Mouse (Mus musculus) heart, postnatal 0 days (tissue): Measurements from ENCODE around the gene Ak3. TPM values are rescaled to one million over a fixed set of nuclear protein-coding genes. Genes with fewer than 3 reads are reported as not detected.

ENCODE experiments used
- ATAC-seq: fragments of 200-750 bp; cut with Nextera tagmentation; 2 replicates; pipeline ENCODE4 v1.8.0; 2017; ENCODE audit warnings: low read depth, moderate number of reproducible peaks, moderate library complexity; ENCODE audit not compliant: insufficient read depth
- DNase-seq: peaks from one replicate; pipeline ENCODE4 v3.0.0-alpha.2; 2016; ENCODE audit warnings: low spot score
- H3K27ac ChIP-seq: fragments of 300-500 bp; sonication (generic); 2 replicates; pipeline ENCODE4 v1.5.1; 2014; ENCODE audit warnings: low read depth, mild to moderate bottlenecking
- H3K27me3 ChIP-seq: fragments of 300-500 bp; sonication (generic); 2 replicates; pipeline ENCODE4 v1.6.1; 2014; ENCODE audit warnings: low read length, mixed read lengths; ENCODE audit not compliant: control insufficient read depth, insufficient read depth
- H3K36me3 ChIP-seq: fragments of 300-500 bp; sonication (generic); replicated peaks from 2 replicates; pipeline ENCODE4 v1.6.1; 2014; ENCODE audit warnings: low read length, mixed read lengths; ENCODE audit not compliant: control insufficient read depth, insufficient read depth
- H3K4me1 ChIP-seq: fragments of 300-500 bp; sonication (generic); 2 replicates; pipeline ENCODE4 v1.6.1; 2014; ENCODE audit warnings: antibody characterized with exemption; ENCODE audit not compliant: control insufficient read depth, insufficient read depth
- H3K4me2 ChIP-seq: fragments of 300-500 bp; sonication (generic); 2 replicates; pipeline ENCODE4 v1.6.1; 2014; ENCODE audit warnings: low read depth, mild to moderate bottlenecking, low read length, moderate library complexity
- H3K4me3 ChIP-seq: fragments of 300-500 bp; sonication (generic); 2 replicates; pipeline ENCODE4 v1.5.1; 2014; ENCODE audit warnings: low read depth, low read length
- H3K9ac ChIP-seq: fragments of 300-500 bp; sonication (generic); replicated peaks from 2 replicates; pipeline ENCODE4 v1.6.1; 2014; ENCODE audit warnings: low read depth, low read length, mixed read lengths
- H3K9me3 ChIP-seq: fragments of 300-500 bp; sonication (generic); replicated peaks from 2 replicates; pipeline ENCODE4 v1.6.1; 2016; ENCODE audit warnings: low read length; ENCODE audit not compliant: control insufficient read depth
- CTCF ChIP-seq: IDR thresholded peaks from 2 replicates; pipeline ENCODE4 v1.5.1; 2016; ENCODE audit warnings: antibody characterized with exemption, control low read depth, low read depth
- EP300 ChIP-seq: IDR thresholded peaks from 2 replicates; pipeline ENCODE4 v1.6.1; 2016; ENCODE audit warnings: antibody characterized with exemption, low read depth
- WGBS: fragments of 180-500 bp; shearing (Covaris S2); extraction: QIAGEN DNeasy Blood & Tissue Kit; methylation state at CpG from one replicate; pipeline ENCODE4 v1.1.7; 2014; 5-methylcytosine and 5-hydroxymethylcytosine counted together
- polyA plus RNA-seq: library from polyadenylated mRNA; unstranded; fragments of >200 nt; fragmentation: Nextera tagmentation; extraction: Ambion mirVana; gene quantifications from 2 replicates; pipeline ENCODE4 v1.2.1, GENCODE M21; 2015
- total RNA-seq: library from RNA; depleted of rRNA; stranded (reverse); fragments of >200 nt; gene quantifications from 2 replicates; pipeline ENCODE4 v1.2.3, GENCODE M21; 2014; ENCODE audit warnings: low replicate concordance

The Ak3 gene
- total and polyA plus RNA-seq, 2 experiments from 2014 or later, result 74.3 to 87.4 TPM

GRCm38 (mm10) chr19:29066981-29067471 is 19.3 kb upstream of the Ak3 start:
- H3K36me3 ChIP-seq, result no peaks in the 10 kb centered on the region
- 5% methylated on average over 11 of the region's 11 CpGs for WGBS
- H3K4me1 ChIP-seq, result peaks cover 10% of the 10 kb centered on the region; the same call in 1 of the 2 replicates
- H3K27ac ChIP-seq, result peak overlapping the region; percentile 89
- no peaks in the 10 kb centered on the region for H3K27me3 ChIP-seq
- DNase-seq (peak; percentile 90), ATAC-seq (peak; percentile 88)
- peak overlapping the region; percentile 58 for H3K4me2 ChIP-seq
- H3K9me3 ChIP-seq, result no peaks in the 10 kb centered on the region
- peak overlapping the region; percentile 35 for H3K9ac ChIP-seq
- TF ChIP-seq CTCF, result no peak
- no peak for TF ChIP-seq EP300
- peak overlapping the region; percentile 43 for H3K4me3 ChIP-seq

DNA sequence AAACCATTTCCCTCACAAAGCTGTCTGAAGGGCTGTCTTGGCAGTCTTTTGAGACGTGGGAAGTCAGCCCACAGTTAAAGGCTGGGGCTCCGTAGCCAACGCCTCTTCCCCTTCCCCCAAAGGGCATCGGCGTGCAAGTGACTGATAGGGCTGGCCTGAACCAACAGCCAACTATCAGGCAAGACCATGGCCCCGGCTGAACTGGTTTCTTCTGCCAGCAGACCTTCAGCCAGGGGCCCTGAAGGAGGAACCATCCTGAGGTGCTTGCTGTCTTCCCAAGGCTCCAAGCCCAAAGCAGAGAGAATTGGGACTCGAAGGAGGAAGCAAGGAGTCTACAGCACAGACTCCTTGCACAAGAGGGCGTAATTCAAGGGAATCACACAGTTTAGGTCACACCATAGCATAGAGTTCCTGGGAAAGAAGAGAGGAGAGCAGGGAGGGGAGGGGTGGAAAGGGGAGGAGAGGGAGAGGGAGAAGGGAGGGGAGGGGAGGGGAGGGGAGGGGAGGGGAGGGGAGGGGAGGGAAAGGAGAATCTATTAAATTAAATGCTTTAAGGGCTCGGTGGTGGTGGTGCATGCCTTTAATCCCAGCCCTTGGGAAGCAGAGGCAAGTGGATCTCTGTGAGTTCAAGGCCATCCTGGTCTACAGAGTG is 16.8 kb upstream of the Ak3 start:
- ATAC-seq (0 out of 2 replicates have a peak, but pooled peaks have one; percentile 10), DNase-seq (no peak)
- H3K9me3 ChIP-seq, result no peaks in the 10 kb centered on the region
- no peaks in the 10 kb centered on the region for H3K36me3 ChIP-seq
- no peaks in the 10 kb centered on the region for H3K27me3 ChIP-seq
- TF ChIP-seq CTCF (peak; percentile 7; the same call in 1 of the 2 replicates), EP300 (no peak)
- peaks cover 10% of the 10 kb centered on the region; the same call in 1 of the 2 replicates for H3K4me1 ChIP-seq
- H3K4me3 ChIP-seq, result peak overlapping the region; percentile 32
- WGBS, result 32% methylated on average over 9 of the region's 9 CpGs
- H3K27ac ChIP-seq, result peak overlapping the region; percentile 85
- H3K9ac ChIP-seq, result peak overlapping the region; percentile 52
- H3K4me2 ChIP-seq, result peak overlapping the region; percentile 51

DNA sequence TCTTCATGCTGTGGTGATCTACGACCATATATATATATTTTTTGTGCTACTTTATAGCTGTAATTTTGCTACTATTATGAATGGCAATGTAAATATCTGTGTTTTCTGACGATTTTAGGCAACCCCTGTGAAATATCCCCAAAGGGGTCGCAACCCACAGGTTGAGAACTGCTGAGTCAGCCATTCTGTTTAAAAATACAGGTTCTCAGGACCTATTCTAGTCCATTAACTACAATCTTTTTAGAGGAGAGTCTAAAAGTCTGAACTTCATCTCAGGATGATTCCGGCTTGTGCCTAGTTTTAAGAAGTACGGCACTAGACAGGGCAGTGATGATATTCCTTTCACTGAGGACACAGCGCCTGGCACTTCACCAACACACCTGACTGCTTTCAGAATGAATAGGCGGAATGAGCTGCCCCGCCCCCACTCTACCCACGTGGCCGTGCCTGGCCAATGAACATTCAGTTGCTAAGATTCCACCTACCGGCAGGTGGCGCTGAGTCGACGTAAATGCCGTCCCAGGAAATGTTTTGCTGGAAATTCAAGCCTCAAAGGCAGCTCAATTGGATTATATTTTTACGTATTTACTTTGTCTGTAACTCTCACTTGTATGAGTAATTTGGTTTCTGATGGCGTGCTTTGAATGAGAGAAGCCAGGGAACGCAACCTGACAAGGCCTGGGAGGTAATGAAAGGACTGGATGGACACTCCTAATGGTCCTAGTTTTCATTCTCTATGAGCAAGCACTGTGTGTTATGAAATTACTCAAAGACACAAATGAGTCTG is 16.0 kb upstream of the Ak3 start:
- H3K9ac ChIP-seq, result peak overlapping the region; percentile 52; the same call in 1 of the 2 replicates
- peak overlapping the region; percentile 51 for H3K4me2 ChIP-seq
- H3K27ac ChIP-seq, result peak overlapping the region; percentile 85
- H3K9me3 ChIP-seq, result no peaks in the 10 kb centered on the region
- peak overlapping the region; percentile 32 for H3K4me3 ChIP-seq
- ATAC-seq (peak; percentile 71), DNase-seq (peak; percentile 91)
- H3K4me1 ChIP-seq, result peaks cover 10% of the 10 kb centered on the region; the same call in 1 of the 2 replicates
- H3K36me3 ChIP-seq, result no peaks in the 10 kb centered on the region
- TF ChIP-seq CTCF, result peak; percentile 97
- no peak for TF ChIP-seq EP300
- WGBS, result 13% methylated on average over 18 of the region's 18 CpGs
- H3K27me3 ChIP-seq, result no peaks in the 10 kb centered on the region

GRCm38 (mm10) chr19:29063009-29063408 is 15.2 kb upstream of the Ak3 start:
- WGBS, result 80% methylated on average over 5 of the region's 5 CpGs
- H3K4me3 ChIP-seq, result no peak overlapping the region

DNA sequence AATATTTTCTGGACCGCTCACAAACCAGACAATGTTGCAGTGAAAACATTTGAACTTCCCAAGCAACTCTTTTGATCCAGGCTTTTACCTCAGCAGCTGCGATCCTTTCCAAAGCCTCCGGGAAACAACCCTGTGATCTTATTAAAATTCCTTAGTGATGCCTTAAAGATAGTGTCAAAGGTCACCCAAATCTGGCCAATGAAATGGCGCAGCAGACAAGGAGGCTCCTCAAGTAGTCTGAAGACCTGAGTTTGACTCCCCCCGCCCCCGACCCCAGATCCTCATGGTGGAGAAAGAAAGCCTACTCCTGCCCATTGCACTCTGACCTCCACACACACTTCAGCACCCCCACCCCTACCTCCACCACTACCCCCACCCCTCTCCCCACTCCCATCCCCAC is 12.5 kb upstream of the Ak3 start:
- WGBS, result 69% methylated on average over 6 of the region's 6 CpGs
- Histone ChIP-seq H3K4me3 (no peak overlapping the region), H3K9ac (no peak overlapping the region), H3K27ac (no peak overlapping the region), H3K27me3 (no peaks in the 10 kb centered on the region), H3K9me3 (no peaks in the 10 kb centered on the region), H3K4me2 (no peak overlapping the region), H3K4me1 (peaks cover 4% of the 10 kb centered on the region; the same call in 1 of the 2 replicates), H3K36me3 (no peaks in the 10 kb centered on the region)
- TF ChIP-seq EP300 (no peak), CTCF (no peak)
- no peak for ATAC-seq
- no peak for DNase-seq

More at GRCm38 (mm10) chr19:29063009-29063408, 15.2 kb upstream of the Ak3 start:
- H3K36me3 ChIP-seq, result no peaks in the 10 kb centered on the region
- no peak for TF ChIP-seq EP300
- no peak for TF ChIP-seq CTCF
- no peak overlapping the region for H3K27ac ChIP-seq
- no peaks in the 10 kb centered on the region for H3K27me3 ChIP-seq
- H3K4me2 ChIP-seq, result no peak overlapping the region
- H3K9me3 ChIP-seq, result no peaks in the 10 kb centered on the region
- no peak overlapping the region for H3K9ac ChIP-seq
- ATAC-seq (no peak), DNase-seq (no peak)
- peaks cover 10% of the 10 kb centered on the region; the same call in 1 of the 2 replicates for H3K4me1 ChIP-seq
